Mouse (Mus musculus) bone marrow, adult 2 months (tissue): ENCODE measurements around the gene Fads1.

Source experiments
- CTCF ChIP-seq: fragments of 200-500 bp; IDR thresholded peaks from 2 replicates; pipeline ENCODE4 v1.5.1; 2011; ENCODE audit warnings: low read length, control low read depth; ENCODE audit not compliant: control insufficient read depth, insufficient read depth
- POLR2A ChIP-seq: fragments of 200-500 bp; IDR thresholded peaks from 2 replicates; pipeline ENCODE4 v1.6.1; 2011; ENCODE audit warnings: low read depth, mild to moderate bottlenecking, control low read depth, low read length, borderline replicate concordance; ENCODE audit not compliant: control insufficient read depth

DNA sequence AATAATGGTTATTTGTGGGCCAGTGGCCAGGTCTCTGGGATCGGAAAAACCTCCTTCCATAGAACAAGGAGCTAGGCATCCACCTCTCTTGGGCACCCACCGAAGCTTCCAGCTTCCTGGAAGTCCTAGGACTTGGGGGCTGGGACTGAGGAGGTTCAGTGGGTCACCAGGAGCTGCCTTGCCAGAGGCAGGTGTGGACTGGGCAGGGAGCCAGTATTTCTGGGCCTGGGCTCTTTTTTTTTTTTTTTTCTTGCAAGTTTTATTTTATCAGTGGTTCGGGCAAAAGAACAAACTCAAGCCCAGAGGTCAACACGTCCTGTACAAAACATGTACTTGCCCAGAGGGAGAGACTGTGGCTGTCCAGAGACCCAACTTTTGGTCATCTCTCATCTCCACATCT lies 43.1 kb downstream of the Fads1 start:
- no peak for TF ChIP-seq POLR2A
- no peak for TF ChIP-seq CTCF
